Mouse (Mus musculus): ENCODE measurements around the gene Olfr1385.
"Not testable (repeated sequence)": the region's sequence is repeated elsewhere in the genome, so short reads cannot be mapped to it uniquely, and the experiment has no call there.

The Olfr1385 gene

DNA sequence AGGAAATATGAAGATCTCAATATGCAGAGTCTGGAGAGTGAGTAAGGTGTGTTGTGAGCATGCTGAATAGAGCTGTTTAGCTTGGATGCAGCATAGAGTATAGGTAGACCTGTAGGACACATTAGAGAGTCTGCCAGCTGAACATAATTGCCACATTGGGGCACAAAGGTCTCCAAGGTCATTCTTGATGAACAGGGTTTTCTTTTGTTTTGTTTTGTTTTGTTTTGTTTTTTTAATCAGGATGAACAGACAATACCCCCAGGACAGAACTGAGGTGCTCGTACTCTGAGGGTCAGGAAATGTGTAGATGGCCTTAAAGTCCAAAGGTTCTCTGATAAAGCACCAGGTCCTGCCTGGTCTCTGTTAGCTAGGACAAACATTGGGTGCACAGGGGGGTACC is at the start of gene Olfr1385:
Gene Olfr1385, plus strand, starts transcription at position 301 of the 400 bp plus-strand sequence.
- not testable (repeated sequence) for DNase-seq (ENCODE audit: low spot score in 2 of 2)

GRCm38 (mm10) chr11:49455043-49455442 is 33.8 kb upstream of the Olfr1385 start, which contains the start of gene Olfr1387:
Olfr1387 (plus strand) TSS chr11:49455343.
- DNase-seq (ENCODE audit: low spot score in 2 of 2) = no peak

DNA sequence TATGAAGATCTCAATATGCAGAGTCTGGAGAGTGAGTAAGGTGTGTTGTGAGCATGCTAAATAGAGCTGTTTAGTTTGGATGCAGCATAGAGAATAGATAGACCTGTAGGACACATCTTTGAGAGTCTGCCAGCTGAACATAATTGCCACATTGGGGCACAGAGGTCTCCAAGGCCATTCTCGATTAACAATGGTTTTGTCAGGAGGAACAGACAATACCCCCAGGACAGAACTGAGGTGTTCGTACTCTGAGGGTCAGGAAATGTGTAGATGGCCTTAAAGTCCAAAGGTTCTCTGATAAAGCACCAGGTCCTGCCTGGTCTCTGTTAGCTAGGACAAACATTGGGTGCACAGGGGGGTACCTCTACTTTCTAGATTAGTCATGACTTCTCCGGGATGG is 24.1 kb upstream of the Olfr1385 start, which contains the start of gene Olfr1386:
Gene Olfr1386, plus strand, starts transcription at position 301 of the 400 bp plus-strand sequence.
- not testable (repeated sequence) for DNase-seq (ENCODE audit: low spot score in 2 of 2)

DNA sequence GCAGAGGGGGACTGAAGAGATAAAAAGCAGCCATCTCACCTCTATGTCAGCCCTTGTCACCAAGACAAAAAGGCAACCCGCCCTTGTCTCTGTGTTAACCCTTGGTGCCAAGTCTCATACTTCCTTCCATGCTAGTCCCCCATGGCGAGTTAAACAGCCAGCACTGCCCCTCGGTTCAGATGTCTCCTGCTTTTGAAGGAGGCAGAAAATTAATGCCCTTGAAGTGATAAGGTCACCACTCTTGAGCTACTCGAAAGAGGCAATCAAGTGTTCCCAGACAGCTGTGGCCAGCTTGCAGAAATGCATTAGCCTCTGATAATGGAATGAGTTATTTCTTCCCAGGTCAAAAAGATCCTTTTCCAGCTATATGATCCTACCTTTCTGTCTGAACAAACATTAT is 2.9 kb upstream of the Olfr1385 start:
- DNase-seq (ENCODE audit: low spot score in 2 of 2) = no peak

- no peak for DNase-seq (ENCODE audit: low spot score in 2 of 2)
Measured at GRCm38 (mm10) chr11:49518086-49518485, 29.2 kb downstream of the Olfr1385 start.

DNA sequence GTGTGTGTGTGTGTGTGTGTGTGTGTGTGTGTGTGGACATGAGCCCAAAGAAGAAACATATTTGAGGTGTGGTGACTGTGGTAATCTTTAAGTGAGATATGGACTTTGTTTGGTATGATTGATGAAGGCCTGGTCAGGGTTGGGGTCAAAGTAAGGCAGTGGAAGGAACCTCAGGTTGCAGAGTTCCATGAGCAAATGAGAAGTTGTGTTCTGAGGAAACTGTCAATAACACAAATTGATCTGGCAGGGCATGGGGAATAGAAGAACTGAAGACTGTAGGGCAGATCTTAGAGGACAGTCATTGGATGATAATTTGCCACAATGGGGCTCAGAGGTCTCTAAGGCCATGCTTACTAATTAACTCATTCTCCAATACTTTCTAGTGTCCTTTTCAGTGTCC is 30.5 kb downstream of the Olfr1385 start, which contains the start of gene Olfr1383:
Gene Olfr1383, plus strand, starts transcription at position 301 of the 400 bp plus-strand sequence.
- no peak for DNase-seq (ENCODE audit: low spot score in 2 of 2)

GRCm38 (mm10) chr11:49527947-49528346 is 39.1 kb downstream of the Olfr1385 start, which contains the start of gene Olfr1382:
Olfr1382 (plus strand) TSS chr11:49528247.
- DNase-seq (ENCODE audit: low spot score in 2 of 2) = no peak

DNA sequence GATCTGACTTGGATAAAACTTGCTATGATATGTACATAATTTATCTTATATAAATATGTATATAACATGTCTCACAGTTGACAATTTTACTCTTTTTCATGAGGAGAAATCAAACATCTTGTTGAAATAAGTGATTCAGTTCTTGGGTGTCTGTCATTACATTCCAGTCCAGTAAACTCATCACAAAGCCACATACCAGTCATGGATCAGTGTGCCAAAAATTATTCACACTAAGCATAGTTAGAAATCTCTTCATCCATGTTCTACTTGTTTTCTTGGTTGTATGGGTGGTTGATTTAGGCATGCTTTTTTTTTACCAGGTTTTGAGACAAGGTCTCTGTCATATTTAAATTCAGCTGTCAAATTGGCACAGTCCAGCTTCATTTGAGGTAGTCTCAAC is 43.9 kb downstream of the Olfr1385 start:
- DNase-seq (ENCODE audit: low spot score in 2 of 2) = no peak

GRCm38 (mm10) chr11:49536631-49537030 is 47.8 kb downstream of the Olfr1385 start:
- DNase-seq (ENCODE audit: low spot score in 2 of 2) = not testable (repeated sequence)

- DNase-seq (ENCODE audit: low spot score in 2 of 2) = not testable (repeated sequence)
Measured at GRCm38 (mm10) chr11:49543149-49543548, 54.3 kb downstream of the Olfr1385 start, which contains the start of gene Olfr1381. Olfr1381 (plus strand) TSS chr11:49543449.
